Mouse (Mus musculus) erythroblast, embryonic 14.5 days (primary cell): Measurements from ENCODE around the gene Tet1. TPM values are rescaled to one million over a fixed set of nuclear protein-coding genes. Genes with fewer than 3 reads are reported as not detected.
A peak's percentile ranks its signal among the peaks of the same experiment; 100 is the strongest.
"Not testable (repeated sequence)": the region's sequence is repeated elsewhere in the genome, so short reads cannot be mapped to it uniquely, and the experiment has no call there.

ENCODE experiments used
- H3K27me3 ChIP-seq: 2 replicates; pipeline ENCODE4 v1.6.1; 2012; ENCODE audit warnings: inconsistent platforms; ENCODE audit not compliant: control insufficient read depth
- H3K36me3 ChIP-seq: 2 replicates; pipeline ENCODE4 v1.6.1; 2012; ENCODE audit warnings: mild to moderate bottlenecking, inconsistent platforms; ENCODE audit not compliant: control insufficient read depth
- H3K4me1 ChIP-seq: 2 replicates; pipeline ENCODE4 v1.6.1; 2012; ENCODE audit warnings: inconsistent platforms; ENCODE audit not compliant: control insufficient read depth
- H3K4me3 ChIP-seq: replicated peaks from 2 replicates; pipeline ENCODE3; 2012; ENCODE audit warnings: moderate library complexity, mild to moderate bottlenecking, inconsistent platforms
- H3K9me3 ChIP-seq: 2 replicates; pipeline ENCODE4 v1.6.1; 2012; ENCODE audit warnings: low read length, inconsistent platforms, mixed read lengths; ENCODE audit not compliant: control insufficient read depth
- GATA1 ChIP-seq: IDR thresholded peaks from 2 replicates; pipeline ENCODE4 v1.6.1; 2012; ENCODE audit warnings: low read length, inconsistent platforms, mixed read lengths
- TAL1 ChIP-seq: IDR thresholded peaks from 3 replicates; pipeline ENCODE4 v1.6.1; 2012; ENCODE audit warnings: low read length, inconsistent platforms, mixed read lengths
- polyA plus RNA-seq: library from polyadenylated mRNA; stranded (reverse); fragments of >175 nt; gene quantifications from 2 replicates; pipeline ENCODE4 v1.2.3, GENCODE M21; 2012

Tet1 gene
- 0.11 TPM in 1 of 2 replicates, not detected in the other for polyA plus RNA-seq

DNA sequence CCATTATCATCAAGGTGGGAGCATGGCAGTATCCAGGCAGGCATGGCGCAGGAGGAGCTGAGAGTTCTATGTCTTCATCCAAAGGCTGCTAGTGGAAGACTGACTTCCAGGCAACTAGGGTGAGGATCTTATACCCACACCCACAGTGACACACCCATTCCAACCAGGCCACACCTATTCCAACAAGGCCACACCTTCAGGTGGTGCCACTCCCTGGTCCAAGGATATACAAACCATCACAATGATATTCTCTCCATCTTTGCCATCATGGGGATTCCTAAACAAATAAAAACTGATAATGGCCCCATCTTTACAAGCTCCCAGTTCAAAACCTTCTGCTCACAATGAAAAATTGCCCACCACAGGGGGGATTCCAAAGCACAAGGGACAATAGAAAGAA is at the start of gene Tet1:
TSS of gene Tet1 (minus strand) at position 101 of the 400 bp plus-strand sequence.
- H3K4me1 ChIP-seq, H3K36me3 ChIP-seq, H3K4me3 ChIP-seq, H3K9me3 ChIP-seq, H3K27me3 ChIP-seq: not testable (repeated sequence)

GRCm38 (mm10) chr10:62948551-62948950 is 39.8 kb upstream of the Tet1 start:
- Histone ChIP-seq H3K36me3 (peaks cover 66% of the 10 kb centered on the region), H3K9me3 (no peaks in the 10 kb centered on the region; the same call in 1 of the 2 replicates), H3K4me3 (peak overlapping the region; percentile 77), H3K27me3 (no peaks in the 10 kb centered on the region), H3K4me1 (peaks cover 51% of the 10 kb centered on the region)
- TF ChIP-seq TAL1 (no peak), GATA1 (no peak)

- TF ChIP-seq TAL1 (no peak), GATA1 (no peak)
- H3K36me3 ChIP-seq, result peaks cover 67% of the 10 kb centered on the region
- H3K9me3 ChIP-seq, result no peaks in the 10 kb centered on the region; the same call in 1 of the 2 replicates
- peak within 1 kb of the TSS; percentile 77 for H3K4me3 ChIP-seq
- H3K27me3 ChIP-seq, result no peaks in the 10 kb centered on the region
- peaks cover 55% of the 10 kb centered on the region for H3K4me1 ChIP-seq
Measured at GRCm38 (mm10) chr10:62946738-62947471, 38.1 kb upstream of the Tet1 start, which contains the start of gene Dna2. Gene Dna2 (plus strand): TSS chr10:62947026.

- Histone ChIP-seq H3K27me3 (no peaks in the 10 kb centered on the region), H3K4me3 (peak overlapping the region; percentile 35), H3K4me1 (peaks cover 52% of the 10 kb centered on the region), H3K36me3 (peaks cover 65% of the 10 kb centered on the region), H3K9me3 (no peaks in the 10 kb centered on the region; the same call in 1 of the 2 replicates)
- no peak for TF ChIP-seq TAL1
- TF ChIP-seq GATA1, result no peak
Measured at GRCm38 (mm10) chr10:62944975-62945580, 36.3 kb upstream of the Tet1 start.

DNA sequence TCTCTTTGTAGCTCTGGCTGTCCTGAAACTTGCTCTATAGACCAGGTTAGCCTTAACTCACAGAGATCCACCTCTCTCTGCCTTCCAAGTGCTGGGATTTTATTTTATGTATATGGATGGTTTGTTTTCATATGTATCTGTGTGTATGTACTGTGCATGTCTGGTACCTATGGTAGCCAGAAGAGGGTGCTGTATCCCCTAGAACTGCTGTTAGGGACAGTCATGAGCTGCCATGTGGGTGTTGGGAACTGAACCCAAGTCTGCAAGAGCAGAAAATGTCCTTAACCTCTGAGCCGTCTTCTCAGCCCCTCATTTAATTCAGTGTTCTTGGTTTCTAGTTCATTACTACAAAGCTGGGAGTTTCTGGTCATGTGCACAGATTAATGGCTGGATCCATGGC is 23.6 kb upstream of the Tet1 start:
- no peaks in the 10 kb centered on the region for H3K27me3 ChIP-seq
- no peak overlapping the region for H3K4me3 ChIP-seq
- H3K9me3 ChIP-seq, result no peaks in the 10 kb centered on the region
- TF ChIP-seq GATA1, result no peak
- no peak for TF ChIP-seq TAL1
- no peaks in the 10 kb centered on the region for H3K4me1 ChIP-seq
- peaks cover 68% of the 10 kb centered on the region for H3K36me3 ChIP-seq

- Histone ChIP-seq H3K4me1 (peaks cover 25% of the 10 kb centered on the region), H3K4me3 (no peak overlapping the region), H3K9me3 (no peaks in the 10 kb centered on the region), H3K36me3 (peaks cover 22% of the 10 kb centered on the region), H3K27me3 (no peaks in the 10 kb centered on the region)
- no peak for TF ChIP-seq GATA1
- TF ChIP-seq TAL1, result no peak
Measured at GRCm38 (mm10) chr10:62924096-62924635, 15.4 kb upstream of the Tet1 start.

- TF ChIP-seq TAL1, result no peak
- no peak for TF ChIP-seq GATA1
- H3K27me3 ChIP-seq, result no peaks in the 10 kb centered on the region
Measured at GRCm38 (mm10) chr10:62920766-62921156, 12.0 kb upstream of the Tet1 start.

DNA sequence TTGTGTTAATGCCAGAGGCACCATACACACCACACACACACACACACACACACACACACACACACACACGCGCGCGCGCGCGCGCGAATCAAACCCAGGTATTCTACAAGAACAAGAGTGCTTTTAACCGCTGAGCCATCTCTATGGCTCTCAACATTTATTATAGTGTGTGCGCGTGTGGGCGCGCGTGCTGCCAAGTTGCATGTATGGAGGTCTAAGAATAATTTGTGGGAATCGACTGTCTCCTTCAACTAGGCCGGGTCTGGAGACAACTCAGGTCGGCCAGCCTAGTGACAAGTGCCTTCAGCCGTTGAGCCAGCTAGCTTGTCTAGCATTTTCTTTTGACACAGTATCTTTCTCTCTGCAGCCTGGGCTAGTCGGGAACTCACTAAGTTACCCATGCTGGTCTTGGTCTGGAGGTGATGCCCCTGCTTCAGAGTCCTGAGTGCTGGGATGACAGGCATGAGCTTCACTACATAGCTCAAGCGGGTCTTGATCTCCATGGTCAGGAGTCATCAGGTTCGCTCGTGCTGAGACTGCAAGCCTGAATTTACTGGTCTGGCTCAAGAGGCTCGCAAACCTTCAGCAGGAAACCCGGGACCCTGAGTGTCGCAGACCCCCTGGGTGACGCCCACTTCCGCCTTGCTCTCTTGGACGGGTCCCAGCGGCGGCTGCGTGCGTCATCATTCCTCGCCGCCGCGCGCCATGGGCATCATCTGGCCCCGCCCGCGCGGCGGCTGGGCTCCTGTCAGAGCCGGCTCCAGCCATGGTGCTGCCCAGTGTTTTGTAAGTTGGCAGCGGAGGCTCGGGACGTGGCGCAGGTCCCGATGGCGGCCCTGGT is 11.3 kb upstream of the Tet1 start, which contains the start of gene Slc25a16:
TSS of gene Slc25a16 (plus strand) at position 709 of the 841 bp plus-strand sequence.
- Histone ChIP-seq H3K9me3 (no peaks in the 10 kb centered on the region), H3K36me3 (peaks cover 6% of the 10 kb centered on the region), H3K27me3 (no peaks in the 10 kb centered on the region), H3K4me3 (peak within 1 kb of the TSS; percentile 84), H3K4me1 (peaks cover 30% of the 10 kb centered on the region)
- TF ChIP-seq GATA1, result no peak
- no peak for TF ChIP-seq TAL1

More at GRCm38 (mm10) chr10:62920766-62921156, 12.0 kb upstream of the Tet1 start:
- Histone ChIP-seq H3K4me3 (peak overlapping the region; percentile 84), H3K9me3 (no peaks in the 10 kb centered on the region), H3K36me3 (peaks cover 6% of the 10 kb centered on the region), H3K4me1 (peaks cover 30% of the 10 kb centered on the region)
